Mouse (Mus musculus) thymus, adult 2 months (tissue): ENCODE results near the gene Cend1. TPM values are rescaled to one million over a fixed set of nuclear protein-coding genes. Genes with fewer than 3 reads are reported as not detected.

ENCODE experiments used
- DNase-seq: peaks from one replicate; pipeline ENCODE4 v3.0.0; 2021
- H3K27ac ChIP-seq: fragments of 200-500 bp; 2 replicates; pipeline ENCODE4 v1.5.1; 2012; ENCODE audit warnings: low read length, control low read depth; ENCODE audit not compliant: control insufficient read depth, insufficient read depth
- H3K27me3 ChIP-seq: fragments of 200-500 bp; 2 replicates; pipeline ENCODE4 v1.6.1; 2012; ENCODE audit warnings: mild to moderate bottlenecking, low read length, moderate library complexity, mixed read lengths; ENCODE audit not compliant: control insufficient read depth, insufficient read depth
- H3K36me3 ChIP-seq: fragments of 200-500 bp; 2 replicates; pipeline ENCODE4 v1.6.1; 2012; ENCODE audit warnings: mild to moderate bottlenecking, low read length, moderate library complexity; ENCODE audit not compliant: control insufficient read depth, insufficient read depth
- H3K4me1 ChIP-seq: fragments of 200-500 bp; replicated peaks from 2 replicates; pipeline ENCODE4 v1.6.1; 2012; ENCODE audit warnings: low read length; ENCODE audit not compliant: control insufficient read depth, insufficient read depth
- H3K4me3 ChIP-seq: fragments of 200-500 bp; 2 replicates; pipeline ENCODE4 v1.5.1; 2012; ENCODE audit warnings: mild to moderate bottlenecking, low read length, control low read depth, moderate library complexity; ENCODE audit not compliant: control insufficient read depth, insufficient read depth
- CTCF ChIP-seq: fragments of 200-500 bp; IDR thresholded peaks from 2 replicates; pipeline ENCODE4 v1.5.1; 2012; ENCODE audit warnings: mild to moderate bottlenecking, control low read depth, low read length, moderate library complexity, borderline replicate concordance; ENCODE audit not compliant: control insufficient read depth, poor library complexity, insufficient read depth; ENCODE audit errors: extremely low read depth
- POLR2A ChIP-seq: fragments of 200-500 bp; IDR thresholded peaks from 2 replicates; pipeline ENCODE4 v1.6.1; 2012; ENCODE audit warnings: mild to moderate bottlenecking, low read length, control low read depth, moderate library complexity; ENCODE audit not compliant: control insufficient read depth, poor library complexity, insufficient read depth; ENCODE audit errors: extremely low read depth
- WGBS: fragments of 180-500 bp; shearing (Covaris S2); methylation state at CpG from one replicate; pipeline ENCODE4 v1.1.7; 2018; 5-methylcytosine and 5-hydroxymethylcytosine counted together
- polyA plus RNA-seq: library from polyadenylated mRNA; depleted of rRNA; stranded (reverse); fragments of >200 nt; gene quantifications from 2 replicates; pipeline ENCODE4 v1.2.3, GENCODE M21; 2012

Gene Cend1
- polyA plus RNA-seq, 1 experiment = 0.63 TPM

GRCm38 (mm10) chr7:141435129-141435855 lies 6.0 kb upstream of the Cend1 start:
- TF ChIP-seq POLR2A (peak; percentile 43; the same call in 1 of the 2 replicates), CTCF (no peak)
- H3K27ac ChIP-seq = no peak overlapping the region
- no peaks in the 10 kb centered on the region for H3K36me3 ChIP-seq
- H3K4me1 ChIP-seq = peaks cover 32% of the 10 kb centered on the region
- peak overlapping the region; percentile 44 for H3K4me3 ChIP-seq
- no peaks in the 10 kb centered on the region for H3K27me3 ChIP-seq
- DNase-seq = peak; percentile 64
- WGBS = 3% methylated on average over 17 of the region's 17 CpGs

- WGBS = 25% methylated on average over 8 of the region's 8 CpGs
- peak overlapping the region; percentile 44 for H3K4me3 ChIP-seq
- H3K4me1 ChIP-seq = peaks cover 32% of the 10 kb centered on the region
- no peak overlapping the region for H3K27ac ChIP-seq
- no peaks in the 10 kb centered on the region for H3K27me3 ChIP-seq
- TF ChIP-seq CTCF = no peak
- no peak for TF ChIP-seq POLR2A
- no peak for DNase-seq
- no peaks in the 10 kb centered on the region for H3K36me3 ChIP-seq
These were observed 5.2 kb upstream of the Cend1 start for GRCm38 (mm10) chr7:141434464-141434863.

DNA sequence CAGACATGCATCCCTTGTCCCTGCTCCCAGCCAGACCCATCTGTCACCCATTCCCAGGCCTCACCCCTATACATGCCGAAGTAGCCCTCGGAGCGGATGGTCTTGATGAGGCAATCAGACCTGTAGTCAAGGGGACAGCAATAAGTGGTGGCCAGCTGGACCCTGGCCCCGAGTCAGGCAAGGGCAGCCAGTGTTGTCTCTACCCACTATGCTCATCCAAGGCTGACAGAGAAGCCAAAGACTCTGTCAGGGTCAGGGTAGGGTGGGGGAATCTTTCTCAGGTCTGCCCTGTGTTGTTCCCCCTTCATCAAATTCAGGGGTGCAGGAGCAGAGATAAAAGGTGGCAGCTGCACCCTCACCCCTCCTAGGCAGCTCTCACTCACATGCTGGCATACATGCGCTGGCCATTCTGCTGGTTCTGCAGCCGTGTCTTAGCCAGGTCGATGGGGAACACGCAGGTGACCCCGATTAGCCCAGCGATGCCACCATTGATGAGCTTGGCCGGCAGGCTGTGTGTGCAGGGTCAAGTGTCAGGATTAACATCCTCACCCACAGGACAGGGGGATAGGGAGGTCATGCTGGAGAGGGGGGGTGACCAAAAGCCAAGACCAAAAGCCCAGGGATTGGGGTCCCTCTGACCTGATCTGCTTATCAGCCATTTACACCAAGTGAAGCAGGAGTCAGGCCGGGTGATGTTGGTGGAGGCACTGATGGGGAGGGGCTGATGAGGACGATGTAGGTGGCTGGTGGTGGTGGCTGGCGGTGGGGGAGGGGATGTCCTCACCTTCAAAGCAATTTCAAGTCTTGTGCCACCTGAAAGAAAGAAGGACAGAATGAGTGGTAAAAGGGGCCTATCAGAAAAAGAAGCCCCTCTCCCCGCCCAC lies 4.5 kb upstream of the Cend1 start:
- Histone ChIP-seq H3K4me3 (peak overlapping the region; percentile 44; the same call in 1 of the 2 replicates), H3K27me3 (no peaks in the 10 kb centered on the region), H3K36me3 (no peaks in the 10 kb centered on the region), H3K27ac (no peak overlapping the region), H3K4me1 (peaks cover 32% of the 10 kb centered on the region)
- TF ChIP-seq POLR2A (no peak), CTCF (no peak)
- WGBS = 93% methylated on average over 15 of the region's 15 CpGs
- DNase-seq = no peak

DNA sequence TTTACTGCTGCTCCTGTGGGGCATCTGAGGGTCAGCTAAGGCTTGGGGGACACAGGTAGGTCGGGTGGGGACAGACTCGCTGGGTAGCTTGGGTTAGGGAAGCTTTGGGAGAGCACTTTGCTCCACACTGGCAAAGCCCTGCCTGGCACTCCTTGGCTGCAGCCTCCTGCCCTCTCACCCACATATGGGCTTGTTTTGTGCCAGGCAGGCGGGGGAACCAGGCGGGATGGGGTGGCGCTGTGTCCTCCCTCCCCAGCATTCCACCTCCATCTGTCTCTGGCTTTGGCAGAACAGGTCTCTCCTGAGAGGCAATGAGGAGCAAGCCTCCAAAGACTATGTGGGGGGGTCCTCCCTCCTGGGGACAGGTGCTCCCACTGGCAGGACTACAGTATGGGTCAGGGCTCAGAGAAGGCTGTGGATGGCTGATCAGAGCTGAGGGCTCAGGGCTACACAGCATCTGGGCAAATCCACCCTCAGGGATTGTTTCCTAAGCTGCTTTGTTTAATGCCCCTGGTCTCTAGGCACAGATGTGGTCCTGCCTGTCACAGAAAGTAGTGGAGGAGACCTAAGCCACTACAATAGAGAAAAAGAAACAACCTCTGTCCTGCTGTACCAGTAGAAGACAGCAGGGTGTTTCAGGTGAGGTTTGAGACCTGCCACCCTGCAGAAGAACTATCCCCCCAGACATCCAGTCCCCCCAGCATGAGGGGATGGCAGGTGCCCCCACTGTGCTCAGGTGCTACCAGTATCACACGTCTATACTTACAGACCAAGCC lies 3.6 kb upstream of the Cend1 start:
- Histone ChIP-seq H3K36me3 (no peaks in the 10 kb centered on the region), H3K27me3 (no peaks in the 10 kb centered on the region), H3K27ac (no peak overlapping the region), H3K4me3 (no peak overlapping the region), H3K4me1 (peaks cover 32% of the 10 kb centered on the region)
- DNase-seq = no peak
- 95% methylated on average over 6 of the region's 6 CpGs for WGBS
- TF ChIP-seq CTCF (no peak), POLR2A (no peak)

GRCm38 (mm10) chr7:141432186-141432611 lies 2.9 kb upstream of the Cend1 start:
- no peak overlapping the region for H3K27ac ChIP-seq
- DNase-seq = no peak
- peaks cover 31% of the 10 kb centered on the region for H3K4me1 ChIP-seq

DNA sequence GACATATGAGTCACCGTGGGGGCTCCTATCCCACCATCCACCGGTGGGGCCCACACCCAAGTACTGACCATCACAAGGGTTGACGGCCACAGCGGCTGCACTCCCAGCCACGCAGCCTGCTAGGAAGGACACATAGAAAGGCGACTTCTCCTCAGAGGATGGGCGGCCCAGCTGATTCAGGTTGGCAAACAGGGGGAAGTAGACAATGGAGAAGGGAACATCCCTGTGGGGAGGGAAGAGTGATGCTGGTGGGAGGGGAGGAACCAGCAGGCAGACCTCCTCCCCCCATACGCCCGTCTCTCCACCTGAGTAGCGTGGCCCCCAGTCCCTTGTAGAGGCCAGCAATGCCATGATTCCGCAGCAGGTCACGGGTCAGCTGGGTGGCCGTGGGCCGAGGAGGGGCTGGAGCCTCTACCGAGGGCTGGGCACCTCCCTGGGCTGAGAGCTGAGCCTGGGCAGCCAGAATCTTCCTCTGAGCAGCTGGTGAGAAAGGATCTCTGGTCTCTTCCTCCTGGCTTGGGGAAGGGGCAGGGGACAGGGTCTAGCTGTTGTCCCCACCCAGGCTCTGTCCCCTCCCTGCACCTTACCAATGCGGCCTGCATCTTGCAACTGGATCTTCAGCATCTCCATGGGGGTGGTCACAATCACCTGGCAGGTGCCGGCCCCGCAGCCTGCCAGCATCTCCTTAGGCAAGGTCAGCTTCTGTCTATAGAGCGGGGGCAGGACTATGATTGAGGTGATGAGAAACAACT lies 2.3 kb upstream of the Cend1 start:
- Histone ChIP-seq H3K27ac (no peak overlapping the region), H3K4me3 (no peak overlapping the region), H3K4me1 (peaks cover 31% of the 10 kb centered on the region), H3K36me3 (no peaks in the 10 kb centered on the region), H3K27me3 (no peaks in the 10 kb centered on the region)
- 98% methylated on average over 19 of the region's 19 CpGs for WGBS
- no peak for DNase-seq
- no peak for TF ChIP-seq POLR2A
- TF ChIP-seq CTCF = no peak

More at GRCm38 (mm10) chr7:141432186-141432611, 2.9 kb upstream of the Cend1 start:
- 83% methylated on average over 8 of the region's 8 CpGs for WGBS
- Histone ChIP-seq H3K36me3 (no peaks in the 10 kb centered on the region), H3K4me3 (no peak overlapping the region), H3K27me3 (no peaks in the 10 kb centered on the region)
- TF ChIP-seq POLR2A = no peak
- no peak for TF ChIP-seq CTCF
